ENCODE assay signal across 20 mouse cellular contexts in the genomic region with DNA sequence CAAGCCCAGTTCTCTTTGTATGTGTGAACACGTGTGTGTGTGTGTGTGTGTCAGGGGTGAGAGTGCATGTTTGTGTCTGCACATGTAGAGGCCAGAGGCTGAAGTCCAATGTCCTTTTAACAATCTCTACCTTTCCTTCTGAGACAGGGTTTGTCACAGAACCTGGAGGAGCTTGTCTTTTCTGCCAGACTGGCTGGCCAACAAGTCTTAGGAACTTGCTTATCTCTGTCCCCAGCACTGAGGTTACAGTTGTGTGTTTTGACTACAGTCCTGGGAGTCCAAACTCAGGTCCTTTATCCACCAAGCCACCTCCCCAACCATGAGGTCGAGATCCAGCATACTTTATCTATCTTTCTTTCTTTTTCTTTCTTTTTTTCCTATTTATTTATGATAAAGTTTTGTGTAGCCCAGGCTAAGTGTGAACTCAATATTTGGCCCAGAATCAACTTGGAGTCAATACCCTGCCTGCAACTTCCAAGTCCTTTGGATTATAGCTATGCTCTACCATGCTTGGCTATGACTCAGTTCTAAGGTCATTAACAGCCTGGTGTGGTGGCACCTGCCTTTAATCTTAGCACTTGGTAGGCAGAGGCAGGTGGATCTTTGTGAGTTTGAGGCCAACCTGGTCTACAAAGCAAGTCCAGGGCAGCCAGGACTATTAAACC. TPM values are rescaled to one million over a fixed set of nuclear protein-coding genes. Genes with fewer than 3 reads are reported as not detected.
A peak's percentile ranks its signal among the peaks of the same experiment; 100 is the strongest.
DNase-seq lines count a peak whose midpoint lies in the region; ATAC-seq and TF ChIP-seq lines count a peak whose summit lies in the region.
"Had no signal": no experiment of that assay in that cellular context is flagged by ENCODE, and none has a peak within 500 bp of the region (broad histone marks: within the 10 kb centered on the region; RNA-seq: fewer than 3 reads in every experiment).

No protein-coding gene starts in this region.

- no peak overlapping the region for H3K9ac ChIP-seq in MEL (ENCODE audit: control insufficient read depth, low read depth, low read length, poor library complexity, severe bottlenecking)
- H3K9ac ChIP-seq in stomach, embryonic 15.5 days: no peak overlapping the region
- H3K9ac ChIP-seq in lung, postnatal 0 days (replicated peaks; ENCODE audit: low read depth): no peak overlapping the region
- H3K9ac ChIP-seq: forebrain, embryonic 13.5 days; hindbrain, embryonic 13.5 days had no signal

- no peak for TF ChIP-seq POLR2A in cerebellum, adult 2 months (IDR thresholded peaks at IDR 0.05; ENCODE audit: borderline replicate concordance, insufficient read depth, low read length)
- TF ChIP-seq POLR2A in MEL (IDR thresholded peaks at IDR 0.05; ENCODE audit: control insufficient read depth in 1 of 2, insufficient read depth in 1 of 2, low read depth in 1 of 2, low read length in 2 of 2, poor library complexity in 1 of 2): no peak

- DNase-seq in cerebellum, adult 2 months: peak in 1 of 2 experiments; percentile 35
- DNase-seq in cerebellum, adult 11-12 months: no peak
- DNase-seq in heart, adult 11 months: peak; percentile 65
- DNase-seq in heart, postnatal 25 days (ENCODE audit: low spot score): no peak
- peak; percentile 17 for DNase-seq in MEL (ENCODE audit: low read depth, low spot score)
- no peak for DNase-seq in testis, postnatal 10 days (ENCODE audit: low spot score)
- no peak for DNase-seq in lung, postnatal 0 days (ENCODE audit: low spot score)
- DNase-seq: adrenal gland, postnatal 10 days; gastrocnemius, postnatal 10 days; gastrocnemius, postnatal 36 days had no signal

- peaks cover 15% of the 10 kb centered on the region for H3K4me1 ChIP-seq in cerebellum, adult 2 months (ENCODE audit: control insufficient read depth, insufficient read depth, low read length)
- H3K4me1 ChIP-seq in MEL (ENCODE audit: control insufficient read depth in 1 of 2, insufficient read depth in 2 of 2, low read length in 2 of 2): no peaks in the 10 kb centered on the region
- no peaks in the 10 kb centered on the region for H3K4me1 ChIP-seq in stomach, embryonic 15.5 days
- no peaks in the 10 kb centered on the region for H3K4me1 ChIP-seq in lung, postnatal 0 days (ENCODE audit: insufficient read depth, low read depth, low read length)
- H3K4me1 ChIP-seq: forebrain, embryonic 10.5 days; forebrain, embryonic 13.5 days; hindbrain, embryonic 10.5 days; hindbrain, embryonic 13.5 days had no signal

- peak; percentile 58; the same call in 1 of the 2 replicates for ATAC-seq in stomach, embryonic 15.5 days (ENCODE audit: insufficient read depth, low FRiP score, low read depth)
- ATAC-seq in lung, postnatal 0 days: no peak
- ATAC-seq: forebrain, embryonic 13.5 days; forebrain, embryonic 16.5 days; hindbrain, embryonic 16.5 days; Patski had no signal

- TF ChIP-seq RAD21 in MEL (IDR thresholded peaks at IDR 0.05; ENCODE audit: low read depth, low read length): no peak

- H3K4me2 ChIP-seq in stomach, embryonic 15.5 days: no peak overlapping the region
- no peak overlapping the region for H3K4me2 ChIP-seq in lung, postnatal 0 days (replicated peaks; ENCODE audit: low read depth, low read length)
- H3K4me2 ChIP-seq: forebrain, embryonic 13.5 days; heart, embryonic 11.5 days; hindbrain, embryonic 13.5 days had no signal

- no peaks in the 10 kb centered on the region for H3K36me3 ChIP-seq in MEL (ENCODE audit: control insufficient read depth in 1 of 2, insufficient read depth in 2 of 2, low read length in 2 of 2)
- H3K36me3 ChIP-seq in stomach, embryonic 15.5 days: no peaks in the 10 kb centered on the region
- no peaks in the 10 kb centered on the region for H3K36me3 ChIP-seq in lung, postnatal 0 days (ENCODE audit: insufficient read depth, low read length)
- H3K36me3 ChIP-seq: forebrain, embryonic 10.5 days; hindbrain, embryonic 10.5 days; hindbrain, embryonic 13.5 days had no signal

- no peaks in the 10 kb centered on the region for H3K9me3 ChIP-seq in MEL (replicated peaks; ENCODE audit: insufficient read depth, low read length)
- no peaks in the 10 kb centered on the region for H3K9me3 ChIP-seq in stomach, embryonic 15.5 days
- H3K9me3 ChIP-seq in lung, postnatal 0 days (ENCODE audit: low read length): no peaks in the 10 kb centered on the region
- H3K9me3 ChIP-seq: forebrain, embryonic 10.5 days; hindbrain, embryonic 10.5 days; hindbrain, embryonic 13.5 days had no signal

- no peak for TF ChIP-seq EP300 in MEL (IDR thresholded peaks at IDR 0.05; ENCODE audit: low read depth in 1 of 2, low read length in 2 of 2)
- no peak for TF ChIP-seq EP300 in lung, postnatal 0 days (IDR thresholded peaks at IDR 0.05)

- intact Hi-C loops in heart, postnatal 25 days (cut with DNase I): no loop called here

- no peak for TF ChIP-seq CTCF in cerebellum, adult 2 months (IDR thresholded peaks at IDR 0.05; ENCODE audit: borderline replicate concordance, insufficient read depth, low read depth, low read length)
- TF ChIP-seq CTCF in MEL (IDR thresholded peaks at IDR 0.05 in 2 of 3, conservative IDR thresholded peaks at IDR 0.05 in 1 of 3; ENCODE audit: control insufficient read depth in 1 of 3, insufficient read depth in 1 of 3, low read depth in 2 of 3, low read length in 3 of 3, poor library complexity in 1 of 3, severe bottlenecking in 1 of 3): no peak
- TF ChIP-seq CTCF in lung, postnatal 0 days (IDR thresholded peaks at IDR 0.05): no peak

- no peak overlapping the region for H3K4me3 ChIP-seq in cerebellum, adult 2 months (replicated peaks; ENCODE audit: insufficient read depth, low read depth, low read length)
- H3K4me3 ChIP-seq in MEL (ENCODE audit: control insufficient read depth in 1 of 2, insufficient read depth in 1 of 2, low read depth in 2 of 2, low read length in 2 of 2): no peak overlapping the region
- no peak overlapping the region for H3K4me3 ChIP-seq in stomach, embryonic 15.5 days (replicated peaks)
- H3K4me3 ChIP-seq in lung, postnatal 0 days (ENCODE audit: low read depth, low read length): no peak overlapping the region
- H3K4me3 ChIP-seq: forebrain, embryonic 10.5 days; forebrain, embryonic 13.5 days; hindbrain, embryonic 10.5 days; hindbrain, embryonic 13.5 days had no signal

- H3K27me3 ChIP-seq in cerebellum, adult 2 months (ENCODE audit: control insufficient read depth, insufficient read depth, low read length): no peaks in the 10 kb centered on the region
- H3K27me3 ChIP-seq in MEL (ENCODE audit: control insufficient read depth in 1 of 2, insufficient read depth in 2 of 2, low read length in 2 of 2): peaks cover 0 to 1% of the 10 kb centered on the region in 2 experiments; a peak in 2 of 4 replicates
- no peaks in the 10 kb centered on the region for H3K27me3 ChIP-seq in stomach, embryonic 15.5 days (replicated peaks)
- H3K27me3 ChIP-seq in lung, postnatal 0 days (replicated peaks; ENCODE audit: insufficient read depth, low read length): no peaks in the 10 kb centered on the region
- H3K27me3 ChIP-seq: forebrain, embryonic 13.5 days; hindbrain, embryonic 13.5 days; Patski had no signal

- no peaks in the 10 kb centered on the region for H3K79me2 ChIP-seq in MEL (ENCODE audit: control insufficient read depth, insufficient read depth, low read length, poor library complexity)

- peak overlapping the region; percentile 83 for H3K27ac ChIP-seq in cerebellum, adult 2 months (ENCODE audit: insufficient read depth, low read length)
- H3K27ac ChIP-seq in MEL (ENCODE audit: control insufficient read depth, low read depth, low read length): no peak overlapping the region
- H3K27ac ChIP-seq in stomach, embryonic 15.5 days: no peak overlapping the region
- H3K27ac ChIP-seq in lung, postnatal 0 days (ENCODE audit: low read length): no peak overlapping the region
- H3K27ac ChIP-seq: forebrain, embryonic 10.5 days; forebrain, embryonic 13.5 days; hindbrain, embryonic 10.5 days; hindbrain, embryonic 13.5 days had no signal

- 84% methylated on average over 2 of the region's 2 CpGs for WGBS in cerebellum, adult 2 months
- 66% methylated on average over 2 of the region's 2 CpGs for WGBS in stomach, embryonic 15.5 days
- WGBS in lung, postnatal 0 days: 64% methylated on average over 2 of the region's 2 CpGs

TF ChIP-seq in MEL, 35 proteins besides CTCF, POLR2A, EP300 and RAD21:
- TF ChIP-seq TBP (IDR thresholded peaks at IDR 0.05; ENCODE audit: low read depth, low read length) (peak; percentile 84), ZC3H11A (IDR thresholded peaks at IDR 0.05; ENCODE audit: low read depth, low read length) (no peak), MAX (IDR thresholded peaks at IDR 0.05; ENCODE audit: low read length) (no peak), POLR2AphosphoS5 (IDR thresholded peaks at IDR 0.05; ENCODE audit: borderline replicate concordance, low read depth, low read length) (no peak)
TF ChIP-seq in MEL: peak in this region for 1.

RNA-seq across cellular contexts. Expression of a gene that starts 48.5 kb away (rescaled TPM):
- 150 and 154 TPM in 2 replicates for polyA plus RNA-seq in cerebellum, adult 2 months (2012; rRNA removed)
- total RNA-seq in heart, postnatal 25 days (2021): 1 to 10 TPM; 1.2 to 1.3 TPM
- 11.0 and 11.2 TPM in 2 replicates for total RNA-seq in MEL (2012; rRNA removed)
- 10 to 100 TPM in 1 of 2 experiments, not detected in 1; 15.2 TPM for polyA plus RNA-seq in MEL (2012; ENCODE audit: insufficient read depth in 1 of 2, insufficient read length in 2 of 2, low read depth in 1 of 2, low replicate concordance in 2 of 2, missing spikeins in 1 of 2)
- polyA plus RNA-seq in stomach, embryonic 15.5 days (2015; fragmentation: Nextera tagmentation; extraction: Ambion mirVana): 23.0 and 23.6 TPM in 2 replicates
- polyA plus RNA-seq in lung, postnatal 0 days (2015; fragmentation: Nextera tagmentation; extraction: Ambion mirVana): 7.3 and 7.9 TPM in 2 replicates
- total RNA-seq: granulocyte monocyte progenitor cell, adult 5-6 weeks had no signal

RNA-seq across cellular contexts. Expression of a gene that starts 51.0 kb away (rescaled TPM):
- 22.8 and 24.9 TPM in 2 replicates for polyA plus RNA-seq in cerebellum, adult 2 months (2012; rRNA removed)
- total RNA-seq in heart, postnatal 25 days (2021): 10 to 100 TPM; 31.9 to 42.9 TPM
- 45.4 and 45.7 TPM in 2 replicates for total RNA-seq in MEL (2012; rRNA removed)
- polyA plus RNA-seq in MEL (2012; ENCODE audit: insufficient read depth in 1 of 2, insufficient read length in 2 of 2, low read depth in 1 of 2, low replicate concordance in 2 of 2, missing spikeins in 1 of 2): 100 to 1,000 TPM in 1 of 2 experiments, 10 to 100 TPM in 1; 60.9 to 224 TPM
- polyA plus RNA-seq in stomach, embryonic 15.5 days (2015; fragmentation: Nextera tagmentation; extraction: Ambion mirVana): 23.3 and 24.5 TPM in 2 replicates
- 14.2 and 19.1 TPM in 2 replicates for polyA plus RNA-seq in lung, postnatal 0 days (2015; fragmentation: Nextera tagmentation; extraction: Ambion mirVana)

RNA-seq across cellular contexts. Expression of a gene that starts 58.7 kb away (rescaled TPM):
- polyA plus RNA-seq in cerebellum, adult 2 months (2012; rRNA removed): 15.9 and 17.5 TPM in 2 replicates
- 10 to 100 TPM; 13.7 to 14.2 TPM for total RNA-seq in heart, postnatal 25 days (2021)
- total RNA-seq in MEL (2012; rRNA removed): 12.9 and 13.6 TPM in 2 replicates
- polyA plus RNA-seq in MEL (2012; ENCODE audit: insufficient read depth in 1 of 2, insufficient read length in 2 of 2, low read depth in 1 of 2, low replicate concordance in 2 of 2, missing spikeins in 1 of 2): 10 to 100 TPM in 1 of 2 experiments, not detected in 1; 26.8 TPM
- polyA plus RNA-seq in stomach, embryonic 15.5 days (2015; fragmentation: Nextera tagmentation; extraction: Ambion mirVana): 25.3 and 29.5 TPM in 2 replicates
- polyA plus RNA-seq in lung, postnatal 0 days (2015; fragmentation: Nextera tagmentation; extraction: Ambion mirVana): 10.0 and 11.0 TPM in 2 replicates

Comparison
In these comparisons a context has a peak if more than half of its experiments do, and no peak if none do; other contexts are left out.
1. DNase-seq: peak in heart, adult 11 months (single experiment) and MEL (single experiment); none in cerebellum, adult 11-12 months (single experiment), heart, postnatal 25 days (single experiment), testis, postnatal 10 days (single experiment) and lung, postnatal 0 days (single experiment).